Mouse (Mus musculus) liver, embryonic 14 days (tissue): ENCODE measurements around the gene Wdr73. TPM values are rescaled to one million over a fixed set of nuclear protein-coding genes. Genes with fewer than 3 reads are reported as not detected.

Experiments used
- polyA plus RNA-seq: library from polyadenylated mRNA; depleted of rRNA; stranded (reverse); fragments of >200 nt; gene quantifications from 2 replicates; pipeline ENCODE4 v1.2.3, GENCODE M21; 2012; rRNA removed

Wdr73 gene
- polyA plus RNA-seq: 9.7 and 12.0 TPM in 2 replicates

DNA sequence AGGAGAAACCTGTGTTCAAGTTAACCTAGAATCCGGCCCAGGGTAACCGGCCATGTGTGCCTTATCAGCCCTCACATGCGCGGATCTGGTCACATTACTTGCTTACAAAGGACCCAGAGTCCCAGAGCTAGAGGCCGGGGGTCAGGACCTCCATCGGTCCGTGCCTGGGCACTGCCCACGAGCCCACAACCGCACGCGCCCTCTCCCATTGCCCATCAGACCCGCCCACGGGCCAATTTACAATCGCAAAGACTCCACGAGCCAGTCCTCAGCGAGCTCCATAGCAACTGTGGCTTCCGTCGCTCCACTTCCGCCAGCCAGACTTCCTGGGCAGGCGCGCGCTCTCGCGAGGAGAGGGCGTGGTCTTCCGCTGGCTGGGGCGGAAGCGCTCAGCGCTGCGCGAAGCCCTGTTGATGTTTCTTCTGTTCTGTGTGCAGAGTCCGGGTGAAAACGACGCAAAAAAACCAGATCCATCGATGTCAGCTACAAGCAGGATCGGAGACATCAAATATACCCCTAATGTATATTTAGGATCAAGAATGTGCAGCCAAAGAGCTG is at the start of gene Wdr73:
Gene Wdr73, minus strand, starts transcription at position 326 of the 558 bp plus-strand sequence.

DNA sequence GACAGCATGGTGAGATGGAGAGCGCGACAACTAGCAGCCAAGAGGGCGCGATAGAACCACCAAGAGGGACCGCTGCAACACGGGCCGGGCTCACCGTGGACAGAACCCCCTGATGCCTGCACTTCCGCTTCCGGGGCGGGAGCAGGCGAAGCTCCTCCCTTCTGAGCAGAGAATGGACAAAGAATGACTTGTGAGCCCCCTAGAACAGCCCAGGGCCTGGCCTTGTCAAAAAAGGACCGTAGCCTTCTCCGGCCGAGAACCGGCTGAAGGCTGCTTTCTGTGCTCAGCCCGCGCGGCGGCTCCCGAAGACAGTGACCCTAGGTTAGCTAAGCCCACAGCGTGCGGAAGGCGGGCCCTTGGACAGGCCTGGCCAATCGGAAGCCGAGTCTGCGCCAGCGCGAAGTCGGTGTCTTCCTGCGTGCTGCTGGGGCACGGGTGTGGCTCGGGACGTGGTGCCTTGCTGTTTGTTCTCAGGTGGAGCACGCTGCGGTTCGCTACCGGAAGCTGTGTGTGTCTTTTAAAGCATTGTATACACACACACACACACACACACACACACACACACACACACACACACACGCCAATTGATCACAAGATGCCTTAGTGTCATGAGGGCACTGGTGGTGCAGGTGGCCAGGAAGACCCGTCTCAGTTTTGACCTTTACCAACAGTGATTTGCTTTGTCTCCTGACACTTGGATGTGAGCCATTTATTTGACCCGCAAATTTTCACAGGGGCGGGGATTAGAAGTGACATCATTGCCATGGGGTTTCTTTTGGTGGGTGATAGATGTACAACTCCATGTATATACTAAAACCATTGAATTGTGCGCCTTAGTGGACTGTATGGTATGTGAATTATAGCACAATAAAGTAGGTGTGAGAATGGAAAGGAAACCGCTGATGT is 46.6 kb upstream of the Wdr73 start, which contains the start of gene Sec11a:
Gene Sec11a, minus strand, starts transcription at position 336 of the 906 bp plus-strand sequence.

DNA sequence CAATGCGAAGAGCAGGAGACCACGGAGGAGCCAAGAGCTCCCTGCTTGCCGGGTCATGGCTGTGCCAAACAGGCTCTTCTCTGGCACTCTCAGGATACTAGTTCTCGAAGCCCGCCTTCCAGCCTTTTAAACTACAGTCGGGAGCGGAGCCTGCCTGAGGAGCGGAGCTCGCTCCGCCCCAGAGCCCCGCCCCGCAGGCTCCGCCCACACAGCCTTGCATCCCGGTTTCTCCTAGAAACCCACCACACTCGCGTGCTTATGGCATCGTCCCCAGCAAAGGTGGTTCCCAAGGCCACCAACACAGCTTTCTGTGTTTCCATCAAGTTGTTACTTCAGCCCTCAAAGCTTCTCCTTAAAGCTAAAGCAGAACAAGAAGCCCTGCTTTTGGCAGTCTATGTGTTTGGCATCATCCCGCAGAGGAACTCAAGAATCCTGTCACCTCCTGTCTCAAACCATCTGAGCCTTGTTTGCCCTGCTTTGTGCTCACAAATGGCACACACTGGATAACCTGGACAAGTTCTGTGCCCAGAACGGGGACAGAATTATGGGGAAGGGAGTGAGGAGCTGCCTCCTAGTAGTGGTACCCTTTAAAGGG is 3.9 kb upstream of the Wdr73 start, which contains the start of gene Nmb:
Gene Nmb, minus strand, starts transcription at position 156 of the 595 bp plus-strand sequence.

DNA sequence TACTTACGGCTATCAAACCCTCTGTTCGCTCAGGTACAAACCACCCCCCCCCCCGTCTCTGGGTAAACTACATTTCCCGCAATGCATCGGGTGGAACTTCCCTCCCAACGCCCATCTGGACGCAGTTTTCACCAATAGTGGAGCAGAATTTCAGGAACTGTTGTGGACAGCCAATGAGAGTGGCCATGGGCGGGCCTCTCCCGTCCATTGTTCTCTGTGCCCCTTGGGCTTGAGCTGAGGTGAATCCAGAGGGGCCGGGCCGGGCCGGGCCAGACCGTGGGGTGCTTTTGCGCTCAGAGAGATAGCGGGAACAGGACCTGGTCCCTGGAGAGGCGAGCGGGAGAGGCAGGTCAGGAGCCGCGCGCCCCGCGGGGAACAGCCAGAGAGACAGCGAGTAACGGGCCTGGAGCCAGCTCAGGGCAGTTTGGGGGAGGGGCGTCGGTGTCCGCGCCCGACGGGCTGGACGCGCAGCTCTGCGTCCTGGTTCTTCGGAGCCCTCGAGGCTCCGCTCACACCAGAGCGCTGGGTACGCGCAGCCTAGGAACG is 40.3 kb downstream of the Wdr73 start, which contains the start of gene Zscan2:
Gene Zscan2, plus strand, starts transcription at position 192 of the 546 bp plus-strand sequence.

Other genes with a start within 250 kb of the Wdr73 start
- 1.5 and 2.0 TPM in 2 replicates for gene Crtc3, start 212.4 kb downstream of the Wdr73 start, polyA plus RNA-seq
- 5.3 and 6.4 TPM in 2 replicates for gene Iqgap1, start 75.3 kb downstream of the Wdr73 start, polyA plus RNA-seq
- 1.4 and 1.7 TPM in 2 replicates for gene Zscan2, start 40.3 kb downstream of the Wdr73 start, polyA plus RNA-seq
- 1.1 and 1.2 TPM in 2 replicates for gene Nmb, start 3.8 kb upstream of the Wdr73 start, polyA plus RNA-seq
- gene Sec11a, start 46.5 kb upstream of the Wdr73 start, polyA plus RNA-seq: 56.0 and 56.5 TPM in 2 replicates
- gene Zfp592, start 92.4 kb upstream of the Wdr73 start, polyA plus RNA-seq: 7.0 and 9.7 TPM in 2 replicates
- gene Alpk3, start 156.3 kb upstream of the Wdr73 start, polyA plus RNA-seq: 0.06 and 0.07 TPM in 2 replicates
- gene Slc28a1, start 213.5 kb upstream of the Wdr73 start, polyA plus RNA-seq: 0.57 and 0.67 TPM in 2 replicates